Mouse (Mus musculus) neural tube, embryonic 12.5 days (tissue): Measurements from ENCODE around the gene Spcs2. TPM values are rescaled to one million over a fixed set of nuclear protein-coding genes. Genes with fewer than 3 reads are reported as not detected.

Source experiments
- ATAC-seq: fragments of 200-750 bp; cut with Nextera tagmentation; 2 replicates; pipeline ENCODE4 v1.8.0; 2017; ENCODE audit warnings: low read depth, mild to moderate bottlenecking, moderate TSS enrichment, moderate library complexity; ENCODE audit not compliant: low FRiP score
- H3K27ac ChIP-seq: fragments of 300-500 bp; sonication (generic); 2 replicates; pipeline ENCODE4 v1.5.1; 2016
- H3K27me3 ChIP-seq: fragments of 300-500 bp; sonication (generic); replicated peaks from 2 replicates; pipeline ENCODE4 v1.6.1; 2016; ENCODE audit warnings: mild to moderate bottlenecking
- H3K36me3 ChIP-seq: fragments of 300-500 bp; sonication (generic); 2 replicates; pipeline ENCODE4 v1.6.1; 2016; ENCODE audit warnings: mild to moderate bottlenecking
- H3K4me1 ChIP-seq: fragments of 300-500 bp; sonication (generic); 2 replicates; pipeline ENCODE4 v1.6.1; 2016
- H3K4me2 ChIP-seq: fragments of 300-500 bp; sonication (generic); replicated peaks from 2 replicates; pipeline ENCODE4 v1.6.1; 2016; ENCODE audit warnings: mild to moderate bottlenecking
- H3K4me3 ChIP-seq: fragments of 300-500 bp; sonication (generic); 2 replicates; pipeline ENCODE4 v1.5.1; 2016
- H3K9ac ChIP-seq: fragments of 300-500 bp; sonication (generic); 2 replicates; pipeline ENCODE4 v1.6.1; 2016; ENCODE audit warnings: mild to moderate bottlenecking
- H3K9me3 ChIP-seq: fragments of 300-500 bp; sonication (generic); 2 replicates; pipeline ENCODE4 v1.6.1; 2016; ENCODE audit warnings: mild to moderate bottlenecking
- WGBS: fragments of 180-500 bp; shearing (Covaris S2); methylation state at CpG from one replicate; pipeline ENCODE4 v1.1.7; 2016; 5-methylcytosine and 5-hydroxymethylcytosine counted together
- polyA plus RNA-seq: library from polyadenylated mRNA; unstranded; fragments of >200 nt; fragmentation: Nextera tagmentation; extraction: Ambion mirVana; gene quantifications from 2 replicates; pipeline ENCODE4 v1.2.1, GENCODE M21; 2016

Spcs2 gene
- polyA plus RNA-seq, 1 experiment from 2014 or later, result 337 TPM

DNA sequence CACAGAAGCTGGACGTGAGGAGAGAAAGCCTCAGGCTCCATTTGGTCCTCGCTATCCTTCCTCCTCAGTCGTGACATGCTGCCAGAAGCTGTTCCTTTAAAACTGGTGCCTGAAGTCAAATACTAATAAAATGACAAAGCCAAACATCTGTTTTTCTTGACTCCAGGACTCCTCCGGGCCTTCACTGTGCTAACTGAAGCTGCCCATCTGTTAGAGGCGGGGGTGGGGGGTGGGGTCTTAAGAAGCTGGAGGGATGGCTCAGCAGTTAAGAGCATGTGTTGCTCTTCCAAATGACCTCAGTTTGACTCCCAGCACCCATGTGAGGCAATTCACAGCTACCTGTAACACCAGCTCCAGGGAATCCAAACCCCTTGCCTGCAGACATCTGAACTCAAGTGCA, 74.7 kb downstream of the Spcs2 start:
- no peak overlapping the region for H3K4me3 ChIP-seq
- ATAC-seq, result no peak
- no peak overlapping the region for H3K27ac ChIP-seq
- H3K9me3 ChIP-seq, result no peaks in the 10 kb centered on the region
- 34% methylated on average over 5 of the region's 5 CpGs for WGBS
- peaks cover 13% of the 10 kb centered on the region for H3K4me1 ChIP-seq
- no peaks in the 10 kb centered on the region for H3K36me3 ChIP-seq
- no peaks in the 10 kb centered on the region for H3K27me3 ChIP-seq
- H3K4me2 ChIP-seq, result no peak overlapping the region
- H3K9ac ChIP-seq, result no peak overlapping the region

DNA sequence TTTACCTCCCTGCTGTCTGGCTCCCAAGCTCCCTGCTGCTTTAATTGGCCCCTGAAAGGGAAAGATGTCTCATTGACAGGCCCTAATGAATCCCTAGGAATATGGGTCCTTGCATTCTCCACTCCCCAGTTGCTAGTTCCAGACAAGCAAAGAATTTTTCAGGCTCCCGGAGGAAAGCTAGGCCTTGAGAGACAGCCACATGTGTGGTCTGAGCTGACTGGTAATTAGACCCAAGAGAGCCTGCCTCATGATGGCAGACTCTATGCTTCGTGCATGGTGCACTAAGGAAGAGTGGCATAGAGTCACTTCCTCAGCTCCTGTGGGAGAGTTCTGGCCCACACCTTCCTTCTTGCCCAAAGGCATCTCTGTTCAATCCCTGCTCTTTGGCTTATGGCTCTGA, 75.3 kb downstream of the Spcs2 start:
- H3K27me3 ChIP-seq, result no peaks in the 10 kb centered on the region
- H3K4me3 ChIP-seq, result no peak overlapping the region
- H3K9ac ChIP-seq, result no peak overlapping the region
- no peaks in the 10 kb centered on the region for H3K36me3 ChIP-seq
- H3K4me2 ChIP-seq, result no peak overlapping the region
- no peak for ATAC-seq
- 40% methylated on average over 2 of the region's 2 CpGs for WGBS
- peaks cover 13% of the 10 kb centered on the region for H3K4me1 ChIP-seq
- no peak overlapping the region for H3K27ac ChIP-seq
- H3K9me3 ChIP-seq, result no peaks in the 10 kb centered on the region

Other genes starting within 250 kb of the Spcs2 start
- 2.9 TPM in 2 replicates for gene Tpbgl, start 236.4 kb downstream of the Spcs2 start, polyA plus RNA-seq
- gene Slco2b1, start 152.1 kb downstream of the Spcs2 start, polyA plus RNA-seq, result 3.7 and 4.7 TPM in 2 replicates
- not detected in 2 replicates for gene Olfr520, start 133.2 kb downstream of the Spcs2 start, polyA plus RNA-seq
- gene Olfr521, start 100.0 kb downstream of the Spcs2 start, polyA plus RNA-seq, result not detected in 2 replicates
- gene Neu3, start 35.0 kb downstream of the Spcs2 start, polyA plus RNA-seq, result 1.3 and 2.2 TPM in 2 replicates
- 0.52 and 0.72 TPM in 2 replicates for gene Xrra1, start 4.3 kb downstream of the Spcs2 start, polyA plus RNA-seq
- 7.2 TPM in 2 replicates for gene Rnf169, start 117.0 kb upstream of the Spcs2 start, polyA plus RNA-seq
- gene Chrdl2, start 142.7 kb upstream of the Spcs2 start, polyA plus RNA-seq, result 0.26 and 0.30 TPM in 2 replicates